Mouse (Mus musculus): ENCODE results near the gene Slc25a44.
A peak's percentile ranks its signal among the peaks of the same experiment; 100 is the strongest.

DNA sequence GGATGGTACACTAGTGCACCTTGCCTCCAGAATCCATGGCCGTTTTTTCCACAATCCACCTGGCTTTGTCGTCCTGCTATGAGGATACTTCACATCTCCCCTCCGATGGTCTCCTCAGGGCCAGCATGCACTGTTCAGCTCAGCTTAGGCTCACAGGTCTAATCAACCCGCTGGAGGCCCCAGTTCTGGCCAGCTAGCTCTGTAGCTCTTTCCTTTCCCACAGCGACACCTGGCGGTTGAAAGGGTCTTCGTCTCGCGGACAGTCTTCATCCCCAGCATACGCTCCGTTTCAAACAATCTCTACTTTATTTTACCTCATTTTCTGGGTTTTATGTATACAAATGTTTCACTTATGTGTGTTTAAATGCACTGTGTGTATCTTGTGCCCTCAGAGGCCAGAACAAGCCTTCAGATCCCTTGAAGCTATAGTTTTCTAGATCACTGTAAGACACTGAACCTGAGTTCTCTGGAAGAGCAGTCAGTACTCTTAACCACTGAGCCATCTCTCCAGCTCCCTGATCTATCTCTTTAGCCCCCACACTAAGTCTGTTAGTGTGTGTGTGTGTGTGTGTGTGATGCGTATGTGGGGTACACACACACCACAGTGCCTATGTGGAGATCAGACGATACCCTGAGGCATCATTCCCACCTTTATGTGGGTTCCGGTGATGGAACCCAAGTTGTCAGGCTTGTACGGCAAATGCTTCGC lies 42.3 kb upstream of the Slc25a44 start:
- TF ChIP-seq POLR2A (IDR thresholded peaks at IDR 0.05; ENCODE audit: low read depth, low read length), result peak; percentile 18; the same call in 1 of the 2 replicates
- peak; percentile 95 for TF ChIP-seq CTCF (IDR thresholded peaks at IDR 0.05; ENCODE audit: extremely low read depth, insufficient read length, insufficient replicate concordance, low read depth, low read length)

Data from small intestine, adult 2 months (tissue).